In genomic region chr16:20732251-20732924, GRCm38 (mm10) we compare ENCODE assay signal across 8 mouse cellular contexts. TPM values are rescaled to one million over a fixed set of nuclear protein-coding genes. Genes with fewer than 3 reads are reported as not detected.
A peak's percentile ranks its signal among the peaks of the same experiment; 100 is the strongest.
DNase-seq lines count a peak whose midpoint lies in the region; ATAC-seq and TF ChIP-seq lines count a peak whose summit lies in the region.

No protein-coding gene starts in this region.

- H3K9ac ChIP-seq in lung, embryonic 14.5 days, result peak overlapping the region; percentile 74
- H3K9ac ChIP-seq in midbrain, embryonic 12.5 days (replicated peaks), result peak overlapping the region; percentile 84

- TF ChIP-seq CTCF in lung, embryonic 14.5 days (IDR thresholded peaks at IDR 0.05; ENCODE audit: low read depth), result no peak; the same call in 1 of the 2 replicates

- peak overlapping the region; percentile 59 for H3K4me3 ChIP-seq in lung, embryonic 14.5 days (ENCODE audit: low read depth, low read length)
- H3K4me3 ChIP-seq in hindbrain, embryonic 10.5 days, result peak overlapping the region; percentile 84
- H3K4me3 ChIP-seq in midbrain, embryonic 12.5 days, result peak overlapping the region; percentile 72

- no peaks in the 10 kb centered on the region for H3K9me3 ChIP-seq in lung, embryonic 14.5 days (ENCODE audit: low read depth, low read length)
- no peaks in the 10 kb centered on the region for H3K9me3 ChIP-seq in hindbrain, embryonic 10.5 days
- no peaks in the 10 kb centered on the region for H3K9me3 ChIP-seq in midbrain, embryonic 12.5 days

- no peaks in the 10 kb centered on the region for H3K4me1 ChIP-seq in lung, embryonic 14.5 days (ENCODE audit: insufficient read depth)
- H3K4me1 ChIP-seq in hindbrain, embryonic 10.5 days (replicated peaks), result peaks cover 41% of the 10 kb centered on the region
- H3K4me1 ChIP-seq in midbrain, embryonic 12.5 days, result peaks cover 23% of the 10 kb centered on the region

- peaks cover 31% of the 10 kb centered on the region for H3K27me3 ChIP-seq in lung, embryonic 14.5 days (ENCODE audit: insufficient read depth, low read length)
- H3K27me3 ChIP-seq in hindbrain, embryonic 10.5 days (ENCODE audit: insufficient read depth, poor library complexity, severe bottlenecking), result peaks cover 42% of the 10 kb centered on the region
- peaks cover 40% of the 10 kb centered on the region for H3K27me3 ChIP-seq in midbrain, embryonic 12.5 days

- peak overlapping the region; percentile 73 for H3K27ac ChIP-seq in lung, embryonic 14.5 days (ENCODE audit: low read depth)
- peak overlapping the region; percentile 94 for H3K27ac ChIP-seq in hindbrain, embryonic 10.5 days
- H3K27ac ChIP-seq in midbrain, embryonic 12.5 days (replicated peaks), result peak overlapping the region; percentile 77

- peak; percentile 35 for ATAC-seq in lung, embryonic 14.5 days (ENCODE audit: insufficient read depth)
- ATAC-seq in midbrain, embryonic 12.5 days (ENCODE audit: low FRiP score, low read depth), result peak; percentile 57

- no peaks in the 10 kb centered on the region for H3K36me3 ChIP-seq in lung, embryonic 14.5 days (ENCODE audit: insufficient read depth)
- H3K36me3 ChIP-seq in hindbrain, embryonic 10.5 days, result 0 out of 2 replicates have a peak, but pooled peaks cover 2% of the 10 kb centered on the region
- H3K36me3 ChIP-seq in midbrain, embryonic 12.5 days, result no peaks in the 10 kb centered on the region

- H3K4me2 ChIP-seq in lung, embryonic 14.5 days, result peak overlapping the region; percentile 97
- H3K4me2 ChIP-seq in midbrain, embryonic 12.5 days (replicated peaks), result peak overlapping the region; percentile 96

- DNase-seq in cerebellum, adult 18-20 months, result peak; percentile 41 to 46
- no peak for DNase-seq in cerebellum, postnatal 4 days (ENCODE audit: low spot score in 2 of 2)
- DNase-seq in lung, embryonic 14.5 days, result peak; percentile 38
- no peak for DNase-seq in lung, postnatal 14 days
- no peak for DNase-seq in hindbrain, embryonic 10.5 days (ENCODE audit: low spot score)
- no peak for DNase-seq in c-Kit-positive CD71-positive TER-119-positive erythroid progenitor cells, embryonic 14.5 days (ENCODE audit: low spot score)
- DNase-seq in T-cell, adult 2 months (ENCODE audit: low spot score), result no peak

- WGBS in lung, embryonic 14.5 days, result 2% methylated on average over 24 of the region's 30 CpGs
- WGBS in hindbrain, embryonic 10.5 days, result under 1% methylated on average over 30 of the region's 30 CpGs
- WGBS in midbrain, embryonic 12.5 days, result 0% methylated on average over 20 of the region's 30 CpGs

RNA-seq across cellular contexts. Expression of gene Chrd, which starts 0.5 kb away (rescaled TPM):
- polyA plus RNA-seq in lung, embryonic 14.5 days (2014; fragmentation: Nextera tagmentation; extraction: Ambion mirVana), result 3.4 and 4.8 TPM in 2 replicates
- 1.6 and 3.6 TPM in 2 replicates for polyA plus RNA-seq in hindbrain, embryonic 10.5 days (2016; fragmentation: Nextera tagmentation; extraction: Ambion mirVana)
- polyA plus RNA-seq in midbrain, embryonic 12.5 days (2016; fragmentation: Nextera tagmentation; extraction: Ambion mirVana), result 4.8 and 5.3 TPM in 2 replicates

RNA-seq across cellular contexts. Expression of gene Thpo, which starts 1.9 kb away (rescaled TPM):
- polyA plus RNA-seq in lung, embryonic 14.5 days (2014; fragmentation: Nextera tagmentation; extraction: Ambion mirVana), result 0.76 and 1.1 TPM in 2 replicates
- polyA plus RNA-seq in hindbrain, embryonic 10.5 days (2016; fragmentation: Nextera tagmentation; extraction: Ambion mirVana), result 0.30 and 0.77 TPM in 2 replicates
- 0.43 and 0.63 TPM in 2 replicates for polyA plus RNA-seq in midbrain, embryonic 12.5 days (2016; fragmentation: Nextera tagmentation; extraction: Ambion mirVana)

RNA-seq across cellular contexts. Expression of gene Clcn2, which starts 14.8 kb away (rescaled TPM):
- 7.5 and 10.1 TPM in 2 replicates for polyA plus RNA-seq in lung, embryonic 14.5 days (2014; fragmentation: Nextera tagmentation; extraction: Ambion mirVana)
- polyA plus RNA-seq in hindbrain, embryonic 10.5 days (2016; fragmentation: Nextera tagmentation; extraction: Ambion mirVana), result 15.5 and 22.1 TPM in 2 replicates
- 30.7 and 32.8 TPM in 2 replicates for polyA plus RNA-seq in midbrain, embryonic 12.5 days (2016; fragmentation: Nextera tagmentation; extraction: Ambion mirVana)

RNA-seq across cellular contexts. Expression of gene Polr2h, which starts 14.9 kb away (rescaled TPM):
- polyA plus RNA-seq in lung, embryonic 14.5 days (2014; fragmentation: Nextera tagmentation; extraction: Ambion mirVana), result 101 and 114 TPM in 2 replicates
- 114 and 140 TPM in 2 replicates for polyA plus RNA-seq in hindbrain, embryonic 10.5 days (2016; fragmentation: Nextera tagmentation; extraction: Ambion mirVana)
- polyA plus RNA-seq in midbrain, embryonic 12.5 days (2016; fragmentation: Nextera tagmentation; extraction: Ambion mirVana), result 84.5 and 87.6 TPM in 2 replicates

RNA-seq across cellular contexts. Expression of gene Fam131a, which starts 39.3 kb away (rescaled TPM):
- polyA plus RNA-seq in lung, embryonic 14.5 days (2014; fragmentation: Nextera tagmentation; extraction: Ambion mirVana), result 3.4 TPM in 2 replicates
- 6.7 and 9.4 TPM in 2 replicates for polyA plus RNA-seq in hindbrain, embryonic 10.5 days (2016; fragmentation: Nextera tagmentation; extraction: Ambion mirVana)
- polyA plus RNA-seq in midbrain, embryonic 12.5 days (2016; fragmentation: Nextera tagmentation; extraction: Ambion mirVana), result 17.9 and 18.0 TPM in 2 replicates

Comparison
In these comparisons a context has a peak if more than half of its experiments do, and no peak if none do; other contexts are left out.
1. DNase-seq: peak in cerebellum, adult 18-20 months (2 of 2) and lung, embryonic 14.5 days (single experiment); none in cerebellum, postnatal 4 days (0 of 2), lung, postnatal 14 days (single experiment), hindbrain, embryonic 10.5 days (single experiment), c-Kit-positive CD71-positive TER-119-positive erythroid progenitor cells, embryonic 14.5 days (single experiment) and T-cell, adult 2 months (single experiment).
2. Peak in every context shown above with its lines, with median percentiles within 50 percentile points of each other: H3K27ac ChIP-seq and H3K4me3 ChIP-seq.